ENCODE assay signal across 8 mouse cellular contexts in genomic region chr5:48890216-48890615, GRCm38 (mm10).
DNase-seq lines count a peak whose midpoint lies in the region; ATAC-seq and TF ChIP-seq lines count a peak whose summit lies in the region.

No protein-coding gene starts in this region.

- H3K27me3 ChIP-seq in heart, embryonic 10.5 days (ENCODE audit: insufficient read depth, poor library complexity, severe bottlenecking): no peaks in the 10 kb centered on the region
- no peaks in the 10 kb centered on the region for H3K27me3 ChIP-seq in limb, embryonic 15.5 days
- H3K27me3 ChIP-seq in stomach, postnatal 0 days (ENCODE audit: control insufficient read depth, insufficient read depth, low read length): no peaks in the 10 kb centered on the region

- no peak overlapping the region for H3K27ac ChIP-seq in heart, embryonic 10.5 days
- H3K27ac ChIP-seq in limb, embryonic 15.5 days: no peak overlapping the region
- no peak overlapping the region for H3K27ac ChIP-seq in stomach, postnatal 0 days (replicated peaks)

- no peak overlapping the region for H3K9ac ChIP-seq in limb, embryonic 15.5 days
- H3K9ac ChIP-seq in stomach, postnatal 0 days (ENCODE audit: low read length): no peak overlapping the region

- TF ChIP-seq CTCF in stomach, postnatal 0 days (IDR thresholded peaks at IDR 0.05; ENCODE audit: low read depth): no peak

- H3K36me3 ChIP-seq in heart, embryonic 10.5 days: no peaks in the 10 kb centered on the region
- H3K36me3 ChIP-seq in limb, embryonic 15.5 days: no peaks in the 10 kb centered on the region
- H3K36me3 ChIP-seq in stomach, postnatal 0 days (ENCODE audit: control insufficient read depth, insufficient read depth, low read length): no peaks in the 10 kb centered on the region

- WGBS in heart, embryonic 10.5 days: 73% methylated on average over 8 of the region's 8 CpGs
- 82% methylated on average over 8 of the region's 8 CpGs for WGBS in limb, embryonic 15.5 days
- WGBS in stomach, postnatal 0 days: 41% methylated on average over 8 of the region's 8 CpGs

- H3K4me1 ChIP-seq in heart, embryonic 10.5 days: peaks cover 4% of the 10 kb centered on the region; the same call in 1 of the 2 replicates
- no peaks in the 10 kb centered on the region for H3K4me1 ChIP-seq in limb, embryonic 15.5 days
- H3K4me1 ChIP-seq in stomach, postnatal 0 days (replicated peaks; ENCODE audit: control insufficient read depth, insufficient read depth): no peaks in the 10 kb centered on the region

- peak overlapping the region; percentile 37 for H3K4me2 ChIP-seq in limb, embryonic 15.5 days
- peak overlapping the region; percentile 41 for H3K4me2 ChIP-seq in stomach, postnatal 0 days (replicated peaks; ENCODE audit: low read depth)

- ATAC-seq in limb, embryonic 15.5 days (ENCODE audit: insufficient number of reproducible peaks, low FRiP score, low TSS enrichment, low read depth): no peak
- ATAC-seq in stomach, postnatal 0 days (ENCODE audit: low FRiP score, low TSS enrichment): no peak

- TF ChIP-seq EP300 in stomach, postnatal 0 days (optimal IDR thresholded peaks at IDR 0.05): no peak

- no peaks in the 10 kb centered on the region for H3K9me3 ChIP-seq in heart, embryonic 10.5 days
- no peaks in the 10 kb centered on the region for H3K9me3 ChIP-seq in limb, embryonic 15.5 days
- no peaks in the 10 kb centered on the region for H3K9me3 ChIP-seq in stomach, postnatal 0 days (ENCODE audit: control insufficient read depth, low read length)

- no peak for DNase-seq in heart, embryonic 10.5 days (ENCODE audit: low spot score)
- DNase-seq in heart, postnatal 14 days: no peak
- DNase-seq in lung, postnatal 25 days (ENCODE audit: low spot score): peak; percentile 1
- DNase-seq in lung, postnatal 14 days: no peak
- DNase-seq in stomach, postnatal 0 days (ENCODE audit: low spot score): no peak
- no peak for DNase-seq in adrenal gland, postnatal 4 days (ENCODE audit: low spot score in 2 of 2)
- DNase-seq in embryo, embryonic 10.5 days (ENCODE audit: low spot score): no peak

- peak overlapping the region; percentile 50; the same call in 1 of the 2 replicates for H3K4me3 ChIP-seq in heart, embryonic 10.5 days
- H3K4me3 ChIP-seq in limb, embryonic 15.5 days: 0 out of 2 replicates have a peak overlapping the region, but pooled peaks have one; percentile 13
- peak overlapping the region; percentile 8; the same call in 1 of the 2 replicates for H3K4me3 ChIP-seq in stomach, postnatal 0 days (ENCODE audit: low read depth, low read length)

- intact Hi-C loops in heart, postnatal 14 days (cut with DNase I): no loop called here
